Mouse (Mus musculus) limb, embryonic 15.5 days (tissue): Measurements from ENCODE around the gene Paics. TPM values are rescaled to one million over a fixed set of nuclear protein-coding genes. Genes with fewer than 3 reads are reported as not detected.

Experiments
- ATAC-seq: fragments of 200-750 bp; cut with Nextera tagmentation; 2 replicates; pipeline ENCODE4 v1.8.0; 2017; ENCODE audit warnings: low read depth, moderate TSS enrichment; ENCODE audit not compliant: insufficient number of reproducible peaks, low FRiP score, low TSS enrichment
- H3K27ac ChIP-seq: fragments of 300-500 bp; sonication (generic); 2 replicates; pipeline ENCODE4 v1.5.1; 2015; ENCODE audit warnings: moderate library complexity, mild to moderate bottlenecking, inconsistent platforms
- H3K27me3 ChIP-seq: fragments of 300-500 bp; sonication (generic); 2 replicates; pipeline ENCODE4 v1.6.1; 2015; ENCODE audit warnings: inconsistent platforms
- H3K36me3 ChIP-seq: fragments of 300-500 bp; sonication (generic); 2 replicates; pipeline ENCODE4 v1.6.1; 2015; ENCODE audit warnings: inconsistent platforms
- H3K4me1 ChIP-seq: fragments of 300-500 bp; sonication (generic); 2 replicates; pipeline ENCODE4 v1.6.1; 2015; ENCODE audit warnings: inconsistent platforms
- H3K4me2 ChIP-seq: fragments of 300-500 bp; sonication (generic); 2 replicates; pipeline ENCODE4 v1.6.1; 2015; ENCODE audit warnings: mild to moderate bottlenecking, inconsistent platforms
- H3K4me3 ChIP-seq: fragments of 300-500 bp; sonication (generic); 2 replicates; pipeline ENCODE4 v1.5.1; 2015; ENCODE audit warnings: mild to moderate bottlenecking, inconsistent platforms
- H3K9ac ChIP-seq: fragments of 300-500 bp; sonication (generic); 2 replicates; pipeline ENCODE4 v1.6.1; 2015; ENCODE audit warnings: inconsistent platforms
- H3K9me3 ChIP-seq: fragments of 300-500 bp; sonication (generic); 2 replicates; pipeline ENCODE4 v1.6.1; 2016; ENCODE audit warnings: inconsistent platforms
- WGBS: fragments of 180-500 bp; shearing (Covaris S2); methylation state at CpG from one replicate; pipeline ENCODE4 v1.1.7; 2015; 5-methylcytosine and 5-hydroxymethylcytosine counted together
- polyA plus RNA-seq: library from polyadenylated mRNA; unstranded; fragments of >200 nt; fragmentation: Nextera tagmentation; extraction: Ambion mirVana; gene quantifications from 2 replicates; pipeline ENCODE4 v1.2.1, GENCODE M21; 2015

Gene Paics
- polyA plus RNA-seq, 1 experiment from 2014 or later, result 238 TPM

DNA sequence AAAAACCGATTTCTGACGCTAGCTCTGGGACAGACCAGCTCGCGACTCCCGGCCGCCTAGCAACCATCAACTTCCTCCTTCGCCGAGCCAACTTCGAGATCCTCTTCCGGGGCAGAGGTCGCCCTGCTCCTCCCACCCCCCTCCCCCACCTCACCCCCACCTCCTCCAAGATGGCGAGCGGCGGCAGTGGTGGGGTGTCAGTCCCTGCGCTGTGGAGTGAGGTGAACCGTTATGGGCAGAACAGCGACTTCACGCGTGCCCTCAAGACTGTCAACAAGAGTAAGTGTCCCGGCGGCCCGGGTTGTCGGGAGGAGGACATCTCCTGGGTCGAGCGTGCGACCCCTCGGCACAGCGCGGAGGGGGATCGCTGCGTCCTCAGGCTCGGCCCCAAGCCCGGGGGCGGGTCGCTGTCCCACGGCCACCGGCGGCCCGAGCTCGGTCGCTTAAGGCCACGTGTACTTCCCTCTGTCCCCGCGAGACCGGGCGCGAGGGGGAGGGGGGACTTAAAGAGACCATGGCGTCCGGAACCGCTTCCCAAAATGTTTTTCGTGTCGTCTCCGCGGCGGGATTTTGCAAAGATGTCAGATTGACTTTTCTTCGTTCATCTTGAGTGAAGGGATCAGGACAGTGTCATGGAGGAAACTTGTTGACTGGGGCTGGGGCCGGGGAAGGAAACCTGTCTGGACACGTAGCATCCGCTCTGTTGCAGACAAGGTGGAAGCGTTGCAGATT, 23.6 kb downstream of the Paics start, which contains the start of gene Srp72:
Srp72 (plus strand) TSS at position 130 of the 732 bp plus-strand sequence.
- Histone ChIP-seq H3K4me1 (peaks cover 12% of the 10 kb centered on the region), H3K4me3 (peak within 1 kb of the TSS; percentile 99), H3K27me3 (no peaks in the 10 kb centered on the region), H3K36me3 (peaks cover 33% of the 10 kb centered on the region), H3K27ac (peak within 1 kb of the TSS; percentile 93), H3K9me3 (no peaks in the 10 kb centered on the region), H3K9ac (peak within 1 kb of the TSS; percentile 88), H3K4me2 (peak within 1 kb of the TSS; percentile 77)
- peak; percentile 87 for ATAC-seq
- under 1% methylated on average over 55 of the region's 60 CpGs for WGBS

- Histone ChIP-seq H3K4me2 (peak overlapping the region; percentile 56), H3K9me3 (no peaks in the 10 kb centered on the region), H3K9ac (no peak overlapping the region), H3K36me3 (peaks cover 31% of the 10 kb centered on the region), H3K27me3 (no peaks in the 10 kb centered on the region), H3K4me1 (peaks cover 12% of the 10 kb centered on the region), H3K4me3 (peak overlapping the region; percentile 99), H3K27ac (no peak overlapping the region)
- WGBS, result 61% methylated on average over 8 of the region's 8 CpGs
- ATAC-seq, result no peak
Observed at GRCm38 (mm10) chr5:76975736-76976135, 24.6 kb downstream of the Paics start.

DNA sequence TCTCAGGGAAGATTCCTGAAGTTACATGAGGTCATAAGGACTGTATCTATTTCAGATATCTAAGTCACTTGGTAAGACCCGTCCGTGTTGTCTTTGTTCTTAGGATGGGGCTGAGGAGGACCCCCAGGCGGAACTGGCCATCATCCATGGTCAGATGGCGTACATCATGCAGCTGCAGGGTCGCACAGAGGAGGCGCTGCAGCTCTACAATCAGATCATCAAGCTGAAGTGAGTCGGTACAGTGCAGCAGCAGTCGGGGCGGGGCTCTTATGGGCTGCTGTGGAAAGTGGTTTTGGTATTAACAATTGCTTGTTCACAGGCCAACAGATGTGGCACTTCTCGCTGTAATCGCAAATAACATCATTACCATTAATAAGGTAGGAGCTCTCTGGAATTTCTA, 32.9 kb downstream of the Paics start:
- H3K9ac ChIP-seq, result no peak overlapping the region
- H3K9me3 ChIP-seq, result no peaks in the 10 kb centered on the region
- peaks cover 72% of the 10 kb centered on the region for H3K36me3 ChIP-seq
- no peak overlapping the region for H3K4me3 ChIP-seq
- ATAC-seq, result no peak
- H3K4me1 ChIP-seq, result no peaks in the 10 kb centered on the region
- H3K27me3 ChIP-seq, result no peaks in the 10 kb centered on the region
- 92% methylated on average over 11 of the region's 11 CpGs for WGBS
- no peak overlapping the region for H3K4me2 ChIP-seq
- H3K27ac ChIP-seq, result no peak overlapping the region

GRCm38 (mm10) chr5:76990789-76991188, 39.7 kb downstream of the Paics start:
- Histone ChIP-seq H3K27me3 (no peaks in the 10 kb centered on the region), H3K4me2 (no peak overlapping the region), H3K4me3 (no peak overlapping the region), H3K36me3 (peaks cover 77% of the 10 kb centered on the region), H3K27ac (no peak overlapping the region), H3K9me3 (no peaks in the 10 kb centered on the region), H3K4me1 (no peaks in the 10 kb centered on the region), H3K9ac (no peak overlapping the region)
- WGBS, result 90% methylated on average over 3 of the region's 3 CpGs
- no peak for ATAC-seq

GRCm38 (mm10) chr5:76993174-76993814, 42.2 kb downstream of the Paics start:
- H3K4me2 ChIP-seq, result no peak overlapping the region
- H3K27ac ChIP-seq, result no peak overlapping the region
- H3K9me3 ChIP-seq, result no peaks in the 10 kb centered on the region
- no peaks in the 10 kb centered on the region for H3K27me3 ChIP-seq
- no peaks in the 10 kb centered on the region for H3K4me1 ChIP-seq
- H3K36me3 ChIP-seq, result peaks cover 81% of the 10 kb centered on the region
- H3K4me3 ChIP-seq, result no peak overlapping the region
- ATAC-seq, result no peak
- H3K9ac ChIP-seq, result no peak overlapping the region
- WGBS, result 94% methylated on average over 5 of the region's 5 CpGs

DNA sequence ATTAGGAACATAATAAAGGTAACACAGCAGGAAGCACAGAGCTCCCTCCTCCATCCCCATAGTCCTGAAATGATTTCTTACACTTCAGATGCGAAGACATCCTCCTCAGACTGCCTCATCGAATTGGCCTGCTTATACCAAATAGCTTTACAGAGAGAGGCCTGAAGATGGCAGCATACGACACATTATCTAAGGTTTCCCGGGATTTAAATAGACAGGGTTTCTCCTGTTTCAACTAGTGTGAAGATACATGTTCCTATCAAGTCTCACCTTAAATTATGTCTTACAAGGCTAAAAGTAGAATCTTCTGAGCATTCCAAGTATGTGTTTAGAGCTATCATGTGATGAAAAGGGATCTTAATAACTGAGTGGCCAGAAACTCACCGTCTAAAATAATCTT, 47.3 kb downstream of the Paics start:
- Histone ChIP-seq H3K9me3 (no peaks in the 10 kb centered on the region; the same call in 1 of the 2 replicates), H3K36me3 (peaks cover 68% of the 10 kb centered on the region), H3K4me1 (no peaks in the 10 kb centered on the region), H3K27ac (no peak overlapping the region), H3K27me3 (no peaks in the 10 kb centered on the region), H3K4me2 (no peak overlapping the region), H3K9ac (no peak overlapping the region), H3K4me3 (no peak overlapping the region)
- ATAC-seq, result no peak
- 51% methylated on average over 5 of the region's 5 CpGs for WGBS

DNA sequence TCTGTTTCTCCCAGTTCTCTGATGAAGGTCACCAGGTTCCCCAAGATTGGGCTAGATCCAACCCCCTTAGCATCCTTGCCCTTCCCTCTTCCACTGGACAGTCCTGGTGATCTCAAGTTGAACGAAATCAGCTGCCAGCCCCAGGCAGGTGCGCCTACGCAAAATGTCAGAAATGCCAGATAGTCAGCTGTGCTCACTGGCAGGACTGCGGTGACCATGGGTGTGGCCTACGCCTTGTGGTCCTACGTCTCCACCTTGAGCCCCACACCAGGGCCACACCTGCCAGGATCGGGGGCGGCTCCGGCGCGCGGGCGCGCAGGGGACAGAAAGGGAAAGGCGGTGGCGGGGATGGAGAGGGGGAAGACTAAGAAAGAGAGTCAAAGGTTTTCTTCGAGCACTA, 50.1 kb downstream of the Paics start:
- no peak for ATAC-seq
- Histone ChIP-seq H3K27ac (no peak overlapping the region), H3K9me3 (no peaks in the 10 kb centered on the region; the same call in 1 of the 2 replicates), H3K4me2 (no peak overlapping the region), H3K36me3 (peaks cover 45% of the 10 kb centered on the region), H3K27me3 (no peaks in the 10 kb centered on the region), H3K4me3 (no peak overlapping the region), H3K9ac (no peak overlapping the region), H3K4me1 (no peaks in the 10 kb centered on the region)
- 95% methylated on average over 17 of the region's 17 CpGs for WGBS

DNA sequence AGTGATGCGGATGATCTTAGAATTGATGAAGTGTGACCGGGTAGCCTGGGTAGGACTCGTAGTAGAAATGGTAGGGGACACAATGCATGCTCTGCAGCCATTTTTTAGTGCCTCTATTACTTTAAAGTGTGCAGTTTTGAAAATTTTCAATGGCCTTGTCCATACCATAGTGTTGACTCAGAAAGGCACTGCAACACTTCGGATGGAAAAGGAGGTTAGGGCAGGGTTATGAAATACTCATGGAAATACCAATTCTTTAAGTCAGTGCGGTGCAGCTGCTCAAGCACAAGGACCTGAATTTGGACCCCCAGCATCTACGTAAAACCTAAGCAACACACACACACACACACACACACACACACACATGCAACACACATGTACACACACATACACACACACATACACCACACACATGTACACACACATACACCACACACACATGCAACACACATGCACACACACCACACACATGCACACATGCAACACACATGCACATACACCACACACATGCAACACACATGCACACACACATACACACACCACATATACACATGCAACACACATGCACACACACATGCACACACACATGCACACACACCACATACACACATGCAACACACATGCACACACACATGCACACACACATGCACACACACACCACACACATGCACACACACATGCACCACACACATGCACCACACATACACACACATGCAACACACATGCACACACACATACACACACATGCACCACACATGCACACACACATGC, 53.1 kb downstream of the Paics start, which contains the start of gene Arl9:
Arl9 (plus strand) TSS at position 5 of the 771 bp plus-strand sequence.
- 93% methylated on average over 6 of the region's 6 CpGs for WGBS
- no peak for ATAC-seq
- Histone ChIP-seq H3K9ac (no peak within 1 kb of the TSS), H3K27ac (no peak within 1 kb of the TSS), H3K36me3 (peaks cover 20% of the 10 kb centered on the region), H3K27me3 (no peaks in the 10 kb centered on the region), H3K4me2 (no peak within 1 kb of the TSS), H3K4me3 (no peak within 1 kb of the TSS), H3K4me1 (no peaks in the 10 kb centered on the region), H3K9me3 (no peaks in the 10 kb centered on the region; the same call in 1 of the 2 replicates)

GRCm38 (mm10) chr5:77010352-77010751, 59.2 kb downstream of the Paics start:
- Histone ChIP-seq H3K4me1 (no peaks in the 10 kb centered on the region; the same call in 1 of the 2 replicates), H3K4me2 (no peak overlapping the region), H3K4me3 (no peak overlapping the region), H3K27ac (no peak overlapping the region), H3K9me3 (no peaks in the 10 kb centered on the region), H3K36me3 (no peaks in the 10 kb centered on the region), H3K27me3 (no peaks in the 10 kb centered on the region), H3K9ac (no peak overlapping the region)
- 86% methylated on average over 9 of the region's 9 CpGs for WGBS
- ATAC-seq, result no peak

DNA sequence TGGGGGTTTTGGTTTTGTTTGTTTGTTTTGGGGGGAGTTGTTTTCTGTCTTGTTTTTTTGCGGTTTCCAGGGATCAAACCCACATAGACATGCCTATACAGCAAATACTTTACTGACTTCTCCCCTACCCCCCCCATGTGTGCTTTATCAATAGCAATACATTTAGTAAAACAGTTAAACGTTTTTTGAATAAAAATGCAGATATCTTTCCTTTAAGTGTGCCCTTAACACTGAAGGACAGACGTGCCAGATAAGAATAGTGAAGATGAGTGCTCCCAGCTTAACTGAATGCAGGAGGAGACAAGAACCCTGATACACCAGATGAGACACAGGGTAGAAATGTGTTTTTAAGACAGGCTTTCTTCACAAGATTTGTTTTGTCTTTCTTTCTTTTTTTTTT, 60.0 kb downstream of the Paics start:
- Histone ChIP-seq H3K4me3 (no peak overlapping the region), H3K4me2 (no peak overlapping the region), H3K9ac (no peak overlapping the region), H3K36me3 (no peaks in the 10 kb centered on the region), H3K4me1 (peaks cover 5% of the 10 kb centered on the region), H3K27me3 (no peaks in the 10 kb centered on the region), H3K27ac (no peak overlapping the region), H3K9me3 (no peaks in the 10 kb centered on the region)
- ATAC-seq, result no peak
- WGBS, result 61% methylated on average over 3 of the region's 3 CpGs

DNA sequence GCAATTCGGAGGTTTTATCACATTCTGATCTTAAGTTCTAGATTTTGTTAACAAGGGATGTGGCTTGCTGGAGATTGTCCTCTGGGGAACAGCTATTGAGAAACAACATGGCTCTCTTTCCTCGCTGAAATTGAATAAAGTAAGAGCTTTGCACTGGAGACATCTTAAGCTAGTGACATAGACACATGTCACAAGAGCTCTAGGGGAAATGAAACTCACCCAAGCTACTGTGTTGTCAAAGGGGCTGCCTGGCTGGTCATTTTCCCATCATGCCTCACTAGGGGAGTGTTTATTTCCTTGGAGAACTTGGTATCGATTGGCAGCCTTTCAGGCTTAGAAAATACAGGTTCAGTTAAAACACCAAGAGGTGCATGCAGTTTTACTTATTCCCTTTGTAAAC, 62.1 kb downstream of the Paics start:
- Histone ChIP-seq H3K9ac (no peak overlapping the region), H3K4me2 (no peak overlapping the region), H3K36me3 (no peaks in the 10 kb centered on the region), H3K27ac (no peak overlapping the region), H3K4me1 (peaks cover 8% of the 10 kb centered on the region), H3K9me3 (no peaks in the 10 kb centered on the region), H3K4me3 (no peak overlapping the region), H3K27me3 (no peaks in the 10 kb centered on the region)
- WGBS, result 64% methylated on average over 3 of the region's 3 CpGs
- no peak for ATAC-seq
